Mouse (Mus musculus): ENCODE data around the gene Gli1. TPM values are rescaled to one million over a fixed set of nuclear protein-coding genes. Genes with fewer than 3 reads are reported as not detected.

Gene Gli1
- polyA plus RNA-seq, 1 experiment from 2014 or later = 0.15 TPM

DNA sequence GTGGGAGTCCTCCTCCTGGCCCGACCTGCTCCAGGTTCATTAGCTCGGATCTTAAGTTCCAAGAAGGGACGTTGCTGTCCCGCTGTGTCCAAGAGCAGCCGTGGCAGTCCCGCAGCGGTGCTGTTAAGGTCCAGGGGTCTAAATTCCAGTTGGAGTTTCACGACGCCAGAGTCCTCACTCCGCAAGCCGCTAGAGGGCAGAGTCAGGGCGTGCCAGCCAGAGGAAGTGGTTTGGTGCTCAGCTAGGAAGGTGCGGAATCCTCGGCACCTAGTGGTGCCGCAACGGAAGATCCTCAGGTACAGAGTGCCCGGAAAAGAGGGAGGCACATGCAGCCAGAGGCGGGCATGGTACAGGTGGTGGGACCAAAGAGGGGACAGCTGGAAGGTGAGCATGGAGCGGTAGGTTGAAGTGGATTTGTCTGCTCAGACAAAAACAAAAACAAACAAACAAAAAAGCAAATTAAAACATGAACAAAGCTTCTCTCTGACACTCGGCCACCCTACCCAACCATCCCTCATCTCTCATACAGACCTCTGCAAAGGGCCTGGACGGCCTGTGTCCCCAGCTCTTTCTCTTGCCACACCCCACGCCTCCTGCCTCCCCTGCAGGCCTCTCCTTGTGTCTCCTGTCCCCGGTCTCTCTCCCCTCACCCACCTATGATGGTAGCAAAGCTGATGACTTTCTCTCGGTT is 9.0 kb upstream of the Gli1 start:
- WGBS (ENCODE audit: insufficient replicate concordance) = 9% methylated on average over 24 of the region's 24 CpGs
- Histone ChIP-seq H3K4me3 (ENCODE audit: low read depth, low read length) (peak overlapping the region; percentile 13; the same call in 1 of the 2 replicates), H3K36me3 (ENCODE audit: control insufficient read depth, insufficient read depth) (no peaks in the 10 kb centered on the region), H3K4me2 (ENCODE audit: low read depth, low read length) (peak overlapping the region; percentile 48), H3K27me3 (ENCODE audit: control insufficient read depth, insufficient read depth, low read depth, low read length) (no peaks in the 10 kb centered on the region), H3K9me3 (replicated peaks; ENCODE audit: control insufficient read depth, low read length) (no peaks in the 10 kb centered on the region), H3K27ac (ENCODE audit: low read length) (peak overlapping the region; percentile 64), H3K4me1 (ENCODE audit: control insufficient read depth, low read depth, low read length) (peaks cover 6% of the 10 kb centered on the region), H3K9ac (ENCODE audit: low read depth, low read length) (peak overlapping the region; percentile 38; the same call in 1 of the 2 replicates)
- peak; percentile 37 for ATAC-seq (ENCODE audit: low read depth)

DNA sequence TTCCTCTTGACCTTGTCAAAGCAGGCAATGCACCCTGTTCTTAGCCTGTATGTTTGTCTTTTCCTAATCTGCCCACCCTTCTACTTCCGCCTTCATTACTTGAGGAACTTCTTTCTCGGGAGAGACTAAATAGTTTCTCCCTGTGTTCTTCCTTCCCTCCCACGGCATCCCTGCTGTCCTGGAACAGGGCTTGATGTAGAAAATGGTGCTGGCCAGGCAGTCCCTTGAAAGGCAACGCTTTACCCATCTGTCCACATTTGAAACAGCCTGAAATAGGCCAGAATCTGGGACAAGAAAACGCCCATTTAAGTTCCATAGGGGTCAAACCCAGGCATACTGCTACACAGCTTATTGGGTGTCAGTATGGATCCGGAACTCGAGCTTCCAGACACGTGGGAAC is 8.0 kb upstream of the Gli1 start:
- no peak for ATAC-seq (ENCODE audit: low read depth)
- no peak overlapping the region for H3K4me2 ChIP-seq (ENCODE audit: low read depth, low read length)
- no peaks in the 10 kb centered on the region for H3K9me3 ChIP-seq (replicated peaks; ENCODE audit: control insufficient read depth, low read length)
- H3K4me3 ChIP-seq (ENCODE audit: low read depth, low read length) = no peak overlapping the region
- no peak overlapping the region for H3K27ac ChIP-seq (ENCODE audit: low read length)
- H3K36me3 ChIP-seq (ENCODE audit: control insufficient read depth, insufficient read depth) = no peaks in the 10 kb centered on the region
- no peak overlapping the region for H3K9ac ChIP-seq (ENCODE audit: low read depth, low read length)
- WGBS (ENCODE audit: insufficient replicate concordance) = 50% methylated on average over 8 of the region's 8 CpGs
- peaks cover 6% of the 10 kb centered on the region for H3K4me1 ChIP-seq (ENCODE audit: control insufficient read depth, low read depth, low read length)
- no peaks in the 10 kb centered on the region for H3K27me3 ChIP-seq (ENCODE audit: control insufficient read depth, insufficient read depth, low read depth, low read length)

DNA sequence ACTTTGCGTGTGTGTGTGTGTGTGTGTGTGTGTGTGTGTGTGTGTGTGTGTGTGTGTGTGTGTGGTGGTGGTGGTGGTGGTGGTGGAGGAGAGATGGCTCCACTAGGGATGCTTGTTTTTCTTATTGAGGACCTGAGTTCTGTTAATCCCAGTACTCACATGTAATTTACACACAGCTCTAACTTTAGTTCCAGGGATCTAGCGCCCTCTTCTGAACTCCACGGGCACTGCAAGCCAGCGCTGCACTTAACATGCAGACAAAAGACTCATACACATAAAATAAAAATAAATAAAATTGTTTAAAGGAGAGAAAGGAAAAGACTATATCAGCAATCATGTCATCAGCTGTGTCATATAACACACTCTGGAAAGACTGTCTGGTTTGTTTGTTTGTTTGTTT is 7.2 kb upstream of the Gli1 start:
- 65% methylated on average over 4 of the region's 4 CpGs for WGBS (ENCODE audit: insufficient replicate concordance)
- H3K4me2 ChIP-seq (ENCODE audit: low read depth, low read length) = no peak overlapping the region
- H3K4me1 ChIP-seq (ENCODE audit: control insufficient read depth, low read depth, low read length) = peaks cover 4% of the 10 kb centered on the region
- H3K9me3 ChIP-seq (replicated peaks; ENCODE audit: control insufficient read depth, low read length) = no peaks in the 10 kb centered on the region
- H3K27ac ChIP-seq (ENCODE audit: low read length) = no peak overlapping the region
- no peaks in the 10 kb centered on the region for H3K27me3 ChIP-seq (ENCODE audit: control insufficient read depth, insufficient read depth, low read depth, low read length)
- ATAC-seq (ENCODE audit: low read depth) = no peak
- no peak overlapping the region for H3K4me3 ChIP-seq (ENCODE audit: low read depth, low read length)
- no peaks in the 10 kb centered on the region for H3K36me3 ChIP-seq (ENCODE audit: control insufficient read depth, insufficient read depth)
- no peak overlapping the region for H3K9ac ChIP-seq (ENCODE audit: low read depth, low read length)

DNA sequence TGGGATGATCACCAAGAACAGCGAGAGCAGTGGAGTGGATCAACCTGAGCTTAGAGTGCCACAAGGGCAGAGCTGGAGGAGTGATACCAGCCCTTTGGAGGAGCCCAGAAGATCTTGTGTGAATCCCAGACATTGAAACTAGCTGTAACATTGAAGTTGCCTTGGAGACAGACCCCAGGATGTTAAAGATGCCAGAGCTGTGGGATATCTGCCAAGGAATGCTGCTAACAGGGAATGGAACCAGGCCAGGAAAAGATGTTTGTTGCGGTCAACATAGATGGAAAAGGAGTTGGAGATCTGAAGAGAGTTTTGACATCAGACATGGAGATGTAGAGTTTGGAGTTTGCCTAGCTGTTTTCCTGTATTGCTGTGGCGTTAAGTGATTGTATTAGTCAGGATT is 4.4 kb upstream of the Gli1 start:
- 63% methylated on average over 3 of the region's 3 CpGs for WGBS (ENCODE audit: insufficient replicate concordance)
- no peak for ATAC-seq (ENCODE audit: low read depth)
- Histone ChIP-seq H3K27ac (ENCODE audit: low read length) (no peak overlapping the region), H3K9me3 (replicated peaks; ENCODE audit: control insufficient read depth, low read length) (no peaks in the 10 kb centered on the region), H3K27me3 (ENCODE audit: control insufficient read depth, insufficient read depth, low read depth, low read length) (peaks cover 14% of the 10 kb centered on the region), H3K36me3 (ENCODE audit: control insufficient read depth, insufficient read depth) (no peaks in the 10 kb centered on the region), H3K4me3 (ENCODE audit: low read depth, low read length) (no peak overlapping the region), H3K4me1 (ENCODE audit: control insufficient read depth, low read depth, low read length) (peaks cover 11% of the 10 kb centered on the region), H3K9ac (ENCODE audit: low read depth, low read length) (no peak overlapping the region), H3K4me2 (ENCODE audit: low read depth, low read length) (no peak overlapping the region)

DNA sequence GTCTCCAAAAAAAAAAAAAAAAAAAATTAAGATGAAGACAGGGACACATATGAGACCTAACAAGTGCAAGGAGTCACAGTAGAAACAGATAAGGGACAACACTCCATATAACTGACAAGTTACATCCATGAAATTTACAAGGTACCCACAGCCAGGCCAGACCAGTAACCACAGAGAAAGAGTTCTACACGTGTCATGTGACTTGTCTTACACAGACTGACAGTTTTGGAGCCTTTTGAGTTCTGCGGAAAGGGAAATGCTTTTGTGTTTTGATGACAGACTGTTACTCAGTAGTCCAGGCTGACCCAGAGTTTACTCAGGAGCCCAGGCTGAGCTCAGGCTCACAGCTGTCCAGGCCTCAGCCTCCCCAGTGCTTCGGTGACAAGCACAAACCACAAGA is 1.3 kb upstream of the Gli1 start:
- Histone ChIP-seq H3K36me3 (ENCODE audit: control insufficient read depth, insufficient read depth) (no peaks in the 10 kb centered on the region), H3K27me3 (ENCODE audit: control insufficient read depth, insufficient read depth, low read depth, low read length) (peaks cover 46% of the 10 kb centered on the region), H3K9ac (ENCODE audit: low read depth, low read length) (no peak overlapping the region), H3K4me2 (ENCODE audit: low read depth, low read length) (no peak overlapping the region), H3K27ac (ENCODE audit: low read length) (no peak overlapping the region), H3K4me1 (ENCODE audit: control insufficient read depth, low read depth, low read length) (peaks cover 23% of the 10 kb centered on the region), H3K4me3 (ENCODE audit: low read depth, low read length) (no peak overlapping the region), H3K9me3 (replicated peaks; ENCODE audit: control insufficient read depth, low read length) (no peaks in the 10 kb centered on the region)
- ATAC-seq (ENCODE audit: low read depth) = no peak
- WGBS (ENCODE audit: insufficient replicate concordance) = 32% methylated on average over 3 of the region's 3 CpGs

DNA sequence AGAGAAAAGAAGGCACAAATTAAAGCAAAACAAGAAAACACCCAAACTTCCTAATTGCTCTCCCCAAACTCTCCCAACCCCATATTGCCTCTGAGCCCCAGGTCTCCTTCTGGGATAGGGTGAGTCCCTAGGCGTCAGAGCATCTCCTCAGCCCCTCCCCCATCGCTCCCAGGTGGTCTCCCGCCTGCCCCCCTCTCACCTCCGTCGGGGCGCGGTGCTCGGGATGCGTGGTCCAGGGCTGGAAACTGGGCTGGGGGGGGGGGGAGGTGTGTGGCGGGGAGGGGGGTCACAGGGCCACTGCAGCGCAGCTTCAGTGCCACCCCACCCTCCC is 449 bp downstream of the Gli1 start:
- no peaks in the 10 kb centered on the region for H3K36me3 ChIP-seq (ENCODE audit: control insufficient read depth, insufficient read depth)
- H3K27me3 ChIP-seq (ENCODE audit: control insufficient read depth, insufficient read depth, low read depth, low read length) = peaks cover 53% of the 10 kb centered on the region
- 2% methylated on average over 9 of the region's 11 CpGs for WGBS (ENCODE audit: insufficient replicate concordance)
- peak overlapping the region; percentile 41 for H3K4me3 ChIP-seq (ENCODE audit: low read depth, low read length)
- peak overlapping the region; percentile 50 for H3K4me2 ChIP-seq (ENCODE audit: low read depth, low read length)
- no peak for ATAC-seq (ENCODE audit: low read depth)
- H3K4me1 ChIP-seq (ENCODE audit: control insufficient read depth, low read depth, low read length) = peaks cover 23% of the 10 kb centered on the region
- H3K9ac ChIP-seq (ENCODE audit: low read depth, low read length) = no peak overlapping the region; the same call in 1 of the 2 replicates
- H3K27ac ChIP-seq (ENCODE audit: low read length) = no peak overlapping the region
- no peaks in the 10 kb centered on the region for H3K9me3 ChIP-seq (replicated peaks; ENCODE audit: control insufficient read depth, low read length)

DNA sequence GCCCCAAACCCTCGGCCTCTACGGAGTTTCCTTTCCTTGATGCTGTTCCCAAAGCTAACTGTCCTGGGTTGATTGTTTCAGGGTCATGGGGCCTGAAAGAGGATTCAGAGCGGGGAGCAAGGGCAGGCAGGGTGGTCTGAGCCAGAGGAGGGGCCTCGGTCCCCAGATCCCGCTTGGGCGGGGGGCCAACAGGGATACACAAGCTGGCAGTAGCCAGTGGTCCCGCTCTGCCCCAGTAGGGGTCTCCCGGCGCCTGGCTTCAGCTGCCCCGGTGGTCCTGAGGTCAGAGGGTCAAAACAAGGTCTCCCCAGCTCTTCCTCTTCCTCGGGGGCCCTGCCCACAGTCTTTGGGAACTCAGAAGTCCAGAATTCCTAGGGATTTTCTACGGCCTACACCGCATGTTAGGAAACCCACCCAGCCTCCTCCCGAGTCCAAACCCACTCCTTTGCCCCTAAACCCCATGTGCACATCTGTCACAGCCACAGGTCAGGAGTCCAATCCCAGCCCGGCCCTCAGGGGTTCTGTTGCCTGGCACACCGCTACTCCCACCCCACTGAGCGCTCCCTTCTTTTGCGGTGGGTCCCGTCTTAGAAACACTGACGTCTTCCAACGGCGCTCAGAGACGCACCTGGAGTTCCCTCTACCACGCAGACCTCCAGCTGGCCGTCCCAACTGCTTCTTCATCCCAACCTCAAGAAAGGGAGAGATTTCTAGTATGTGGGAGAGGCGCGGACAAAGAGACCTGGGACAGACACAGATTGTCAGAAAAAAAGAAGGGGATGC is 1.0 kb downstream of the Gli1 start:
- no peak for ATAC-seq (ENCODE audit: low read depth)
- 2% methylated on average over 27 of the region's 27 CpGs for WGBS (ENCODE audit: insufficient replicate concordance)

DNA sequence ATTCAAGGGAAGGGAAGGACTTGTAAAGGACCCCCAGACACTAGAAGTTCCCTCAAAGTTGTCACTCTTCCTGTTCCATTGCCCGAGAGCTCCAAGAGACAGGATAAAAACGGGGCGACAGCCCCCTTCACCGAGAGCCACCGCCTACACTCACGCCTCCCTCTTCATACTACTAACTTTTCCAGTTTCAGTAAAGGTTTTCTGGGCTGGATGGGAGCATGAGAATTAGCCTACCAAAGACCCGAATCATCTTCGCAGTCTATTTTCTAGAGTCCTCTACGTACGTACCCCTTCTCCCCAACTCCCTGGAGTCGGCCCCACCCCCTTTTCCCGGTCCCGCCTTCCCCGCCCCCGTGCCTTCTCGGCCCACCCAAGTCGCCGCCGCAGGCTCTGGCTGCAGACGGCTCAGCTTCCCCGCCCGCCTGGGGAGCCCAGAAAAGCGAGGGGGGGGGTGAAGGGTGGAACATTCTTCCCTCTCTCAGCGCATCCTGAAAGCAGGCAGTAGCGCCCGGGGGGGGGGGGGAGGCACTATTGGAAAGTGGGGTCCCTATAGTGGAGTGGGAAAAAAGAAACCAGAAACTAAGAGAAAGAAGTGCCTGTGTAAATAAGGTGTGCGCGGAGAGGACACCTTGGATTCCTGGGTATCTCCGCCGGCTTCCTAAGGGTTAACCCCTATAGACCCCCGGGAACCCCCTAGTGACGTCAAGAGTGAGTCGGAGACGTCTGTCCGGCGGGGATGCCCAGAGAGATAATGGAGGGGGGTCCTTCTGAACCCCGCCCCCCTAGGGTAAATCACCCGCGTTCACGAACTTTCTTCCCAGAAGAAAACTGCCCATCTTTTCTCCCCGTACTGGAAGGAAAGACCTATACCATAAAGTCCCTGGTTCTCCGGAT is 1.8 kb downstream of the Gli1 start:
- under 1% methylated on average over 41 of the region's 42 CpGs for WGBS (ENCODE audit: insufficient replicate concordance)
- H3K4me3 ChIP-seq (ENCODE audit: low read depth, low read length) = peak overlapping the region; percentile 45
- no peaks in the 10 kb centered on the region for H3K36me3 ChIP-seq (ENCODE audit: control insufficient read depth, insufficient read depth)
- no peak for ATAC-seq (ENCODE audit: low read depth)
- peaks cover 53% of the 10 kb centered on the region for H3K27me3 ChIP-seq (ENCODE audit: control insufficient read depth, insufficient read depth, low read depth, low read length)
- H3K9ac ChIP-seq (ENCODE audit: low read depth, low read length) = no peak overlapping the region
- H3K4me1 ChIP-seq (ENCODE audit: control insufficient read depth, low read depth, low read length) = peaks cover 23% of the 10 kb centered on the region
- H3K27ac ChIP-seq (ENCODE audit: low read length) = no peak overlapping the region
- peak overlapping the region; percentile 54 for H3K4me2 ChIP-seq (ENCODE audit: low read depth, low read length)
- no peaks in the 10 kb centered on the region for H3K9me3 ChIP-seq (replicated peaks; ENCODE audit: control insufficient read depth, low read length)

More for the DNA sequence above, 1.0 kb downstream of the Gli1 start:
- peaks cover 53% of the 10 kb centered on the region for H3K27me3 ChIP-seq (ENCODE audit: control insufficient read depth, insufficient read depth, low read depth, low read length)
- no peaks in the 10 kb centered on the region for H3K9me3 ChIP-seq (replicated peaks; ENCODE audit: control insufficient read depth, low read length)
- H3K27ac ChIP-seq (ENCODE audit: low read length) = no peak overlapping the region
- H3K36me3 ChIP-seq (ENCODE audit: control insufficient read depth, insufficient read depth) = no peaks in the 10 kb centered on the region
- H3K4me1 ChIP-seq (ENCODE audit: control insufficient read depth, low read depth, low read length) = peaks cover 23% of the 10 kb centered on the region
- no peak overlapping the region; the same call in 1 of the 2 replicates for H3K9ac ChIP-seq (ENCODE audit: low read depth, low read length)
- peak overlapping the region; percentile 45 for H3K4me3 ChIP-seq (ENCODE audit: low read depth, low read length)
- H3K4me2 ChIP-seq (ENCODE audit: low read depth, low read length) = peak overlapping the region; percentile 54; the same call in 1 of the 2 replicates

All from liver, embryonic 16.5 days (tissue).